Mouse (Mus musculus) adrenal gland, postnatal 4 days (tissue): ENCODE results near the gene Bptf. TPM values are rescaled to one million over a fixed set of nuclear protein-coding genes. Genes with fewer than 3 reads are reported as not detected.
"Not testable (repeated sequence)": the region's sequence is repeated elsewhere in the genome, so short reads cannot be mapped to it uniquely, and the experiment has no call there.

Experiments
- DNase-seq, 2 experiments: peaks; one replicate each; pipeline ENCODE4 v3.0.0; 2021 to 2022; ENCODE audit warnings: low spot score in 2 of 2, mixed read lengths in 2 of 2
- total RNA-seq, 2 experiments: library from RNA; stranded (reverse); gene quantifications; 2 replicates each; pipeline ENCODE4 v1.2.3; 2021

Bptf gene
- total RNA-seq, 2 experiments from 2014 or later = 51.6 to 55.4 TPM

DNA sequence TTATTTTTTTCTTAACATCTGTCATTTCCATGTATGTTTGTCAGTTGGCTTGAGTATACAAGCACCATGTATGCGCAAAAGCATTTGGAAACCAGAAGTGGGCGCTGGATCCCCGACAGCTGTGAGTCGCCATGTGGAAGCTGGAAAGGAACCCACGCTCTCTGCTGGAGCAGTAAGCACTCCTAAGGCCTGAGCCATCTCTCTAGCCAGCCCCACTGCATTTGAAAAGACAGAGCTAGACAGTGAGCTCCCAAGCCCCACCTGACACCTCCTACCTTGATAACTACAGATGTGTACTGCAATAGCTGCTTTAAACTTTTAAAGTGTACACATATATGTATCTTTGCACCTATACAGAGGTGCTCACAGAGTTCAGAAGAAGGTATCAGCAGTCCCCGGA is 74.5 kb downstream of the Bptf start:
- DNase-seq = no peak

DNA sequence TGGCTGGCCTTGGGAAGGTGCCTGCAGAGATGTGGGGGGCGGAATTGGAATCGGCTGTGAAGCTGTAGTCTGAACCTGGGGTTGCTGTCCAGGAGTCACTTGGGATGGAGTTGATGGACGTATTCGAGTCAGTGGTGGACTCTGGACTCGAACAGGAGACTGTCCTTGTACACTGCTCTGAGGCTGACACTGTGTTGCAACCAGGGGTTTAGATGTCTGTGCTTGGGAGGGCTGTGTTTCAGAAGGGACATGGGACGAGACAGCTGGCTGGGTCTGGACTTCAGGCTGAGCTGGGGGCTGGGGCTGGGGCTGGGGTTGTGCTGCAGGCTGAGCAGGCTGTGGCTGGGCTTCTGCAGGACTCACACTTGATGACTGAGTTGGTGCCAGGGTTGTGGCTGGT is 77.1 kb downstream of the Bptf start:
- DNase-seq = no peak

DNA sequence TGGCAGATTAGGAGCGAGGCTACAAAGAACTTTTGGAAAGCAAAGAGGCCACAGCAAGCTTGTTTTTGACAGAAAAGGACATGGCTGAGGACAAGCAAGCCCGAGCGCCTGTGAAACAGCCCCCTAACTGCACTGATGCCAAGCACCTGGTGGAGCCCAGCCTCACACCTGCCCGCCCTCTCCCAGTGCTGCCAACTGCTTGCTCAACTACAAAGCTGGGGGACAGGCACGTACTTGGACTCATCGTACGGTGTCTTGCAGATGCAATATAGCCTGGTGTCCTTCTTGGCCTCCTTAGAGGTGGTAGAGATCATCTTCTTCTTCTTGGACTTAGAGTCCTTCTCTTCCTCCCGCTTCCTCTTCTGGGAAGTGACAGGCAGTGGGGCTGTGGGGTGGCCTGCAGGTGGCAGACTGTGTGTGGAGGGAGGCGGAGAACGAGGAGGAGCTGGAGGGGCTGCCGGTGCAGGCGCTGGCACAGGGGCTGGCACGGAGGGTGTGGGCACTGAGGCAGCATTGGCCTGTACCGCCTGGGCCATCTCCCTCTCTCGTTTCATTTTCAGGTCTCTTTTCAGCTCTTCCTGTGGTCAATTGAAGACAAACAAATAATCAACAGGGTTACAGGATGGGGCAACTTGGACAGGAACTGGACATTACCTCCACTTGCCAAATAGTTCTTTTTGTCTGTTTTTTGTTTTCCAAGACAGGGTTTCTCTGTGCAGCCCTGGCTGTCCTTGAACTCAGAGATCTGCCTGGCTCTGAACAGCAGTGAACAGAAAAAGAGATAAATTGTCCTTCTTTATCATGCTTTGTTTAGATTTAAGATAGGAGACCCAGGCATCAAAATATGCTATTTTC is 84.9 kb downstream of the Bptf start:
- DNase-seq = no peak

DNA sequence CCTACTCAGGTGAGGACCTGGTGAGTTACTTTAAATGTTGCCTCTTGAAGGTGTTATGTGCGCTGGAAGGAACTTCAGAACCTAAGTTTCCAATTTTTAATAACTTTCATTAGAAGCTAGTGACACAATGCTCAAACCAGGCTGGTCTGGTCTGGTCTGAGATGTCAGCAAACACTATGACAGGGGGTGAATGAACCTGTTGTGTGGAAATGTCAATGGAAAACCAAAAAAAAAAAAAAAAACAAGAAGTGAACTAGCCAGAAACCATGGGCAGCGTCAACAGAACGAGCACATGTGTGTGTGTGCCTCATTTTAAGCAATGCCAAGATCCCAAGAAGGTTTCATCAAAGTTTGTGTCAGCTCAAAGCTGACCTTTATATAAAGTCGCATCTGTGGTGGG is 86.4 kb downstream of the Bptf start:
- DNase-seq = no peak

DNA sequence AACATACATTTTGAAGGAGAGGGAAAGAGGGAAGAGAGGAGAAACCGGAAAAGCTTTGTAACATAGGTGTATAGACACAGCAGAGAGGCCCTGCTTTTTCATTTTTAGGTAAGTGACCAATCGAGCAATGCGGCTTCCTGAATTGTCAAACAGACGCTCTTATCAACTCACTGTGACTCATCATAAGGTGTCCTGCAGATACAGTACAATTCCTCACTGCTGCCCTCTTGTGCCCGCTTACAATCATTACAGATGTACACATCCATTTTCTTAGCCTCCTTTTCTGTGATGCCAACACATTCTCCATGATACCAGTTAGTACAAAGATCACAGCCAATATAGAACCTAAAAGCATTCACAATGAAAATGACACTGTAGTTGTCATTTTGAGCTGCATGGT is 87.6 kb downstream of the Bptf start:
- DNase-seq = peak in 1 of 2 experiments; percentile 46

DNA sequence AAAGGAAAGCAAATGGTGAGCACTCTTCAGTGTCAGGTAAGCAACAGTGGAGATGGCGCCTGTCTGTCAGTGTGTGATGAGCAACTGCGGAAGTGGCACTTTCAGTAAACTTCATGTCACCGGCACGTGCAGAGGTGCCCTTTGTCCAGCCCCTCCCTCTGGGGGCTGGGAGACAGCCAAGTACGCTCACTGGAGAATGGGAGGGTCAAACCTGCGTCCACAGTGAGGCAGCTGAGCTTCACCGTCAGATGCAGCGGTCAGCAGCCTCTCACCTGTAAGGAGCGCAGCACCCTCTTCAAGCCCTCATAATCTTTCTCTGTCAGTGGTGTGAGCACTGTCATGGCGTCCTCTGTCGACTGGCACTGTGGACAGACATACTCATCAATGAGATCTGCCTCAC is 88.6 kb downstream of the Bptf start:
- no peak for DNase-seq

DNA sequence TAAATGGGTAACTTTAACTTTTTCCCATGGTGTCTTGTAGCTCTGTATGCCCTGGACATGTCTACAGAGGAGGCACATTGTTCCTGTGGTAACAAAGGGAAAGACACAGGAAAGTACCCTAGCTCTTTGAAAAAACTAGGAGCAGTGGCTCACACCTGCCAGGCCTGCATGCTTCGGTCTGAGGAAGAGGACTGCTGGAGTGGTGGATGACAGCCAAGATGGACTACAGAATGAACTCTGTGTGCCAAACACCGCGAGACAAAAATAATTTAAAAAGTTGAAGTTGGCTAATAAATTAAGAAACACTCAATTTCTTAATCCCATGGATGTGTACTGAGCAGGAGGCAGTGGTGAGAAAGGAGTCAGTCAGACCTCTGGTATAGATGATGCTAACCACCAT is 90.5 kb downstream of the Bptf start:
- DNase-seq = no peak

DNA sequence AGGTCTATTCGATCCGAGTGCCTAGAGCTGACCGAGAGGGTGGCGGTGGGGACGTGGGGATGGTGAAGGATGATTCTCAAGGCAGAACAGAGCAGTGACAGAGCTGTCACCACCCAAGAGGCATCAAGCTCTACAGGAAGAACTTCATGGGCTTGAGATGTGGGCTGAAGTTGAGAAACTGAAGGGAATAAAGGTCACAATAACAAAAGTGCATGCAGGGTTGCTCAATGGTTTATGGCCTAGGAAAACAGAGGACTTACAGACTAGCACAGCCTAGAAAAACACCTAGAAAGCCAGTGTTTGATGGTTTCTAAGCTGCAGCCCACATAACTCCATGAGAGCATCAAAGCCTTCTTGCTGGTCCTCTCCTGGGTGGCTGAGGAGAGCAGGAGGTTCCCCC is 92.5 kb downstream of the Bptf start:
- DNase-seq = no peak

DNA sequence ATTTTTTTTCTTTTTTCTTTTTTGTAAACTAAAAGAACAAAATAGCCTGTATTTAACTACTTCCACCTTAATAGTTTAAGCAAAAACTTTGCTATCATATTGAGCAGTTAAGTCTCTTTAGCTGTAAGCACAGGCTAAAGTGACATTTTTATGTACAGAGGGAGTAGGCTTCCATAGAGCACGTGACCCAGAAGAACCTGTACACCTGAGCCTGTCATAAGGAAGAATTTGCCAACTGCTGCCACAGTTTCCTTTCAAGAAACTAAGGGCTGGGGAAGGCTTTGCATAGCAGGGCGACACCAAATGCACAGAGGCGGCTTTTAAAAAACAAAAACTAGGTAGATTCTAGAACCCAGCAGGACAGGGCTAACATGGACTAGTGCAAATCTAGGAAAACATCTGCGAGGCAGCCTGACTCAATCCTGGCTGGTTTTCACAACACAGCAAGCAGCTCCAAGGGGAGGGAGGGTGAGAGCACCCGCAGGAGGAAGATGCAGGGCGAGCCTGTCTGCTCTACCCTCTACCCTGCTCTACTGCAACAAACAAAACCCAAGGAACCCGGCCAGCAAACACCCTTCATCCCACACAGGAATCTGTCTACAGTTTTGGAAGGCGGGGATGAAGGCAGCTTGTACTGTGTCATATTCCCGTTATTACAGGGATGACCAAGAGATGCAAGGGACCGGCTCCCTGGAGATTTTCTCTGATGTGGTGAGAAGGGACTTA is 97.7 kb downstream of the Bptf start:
- no peak for DNase-seq

DNA sequence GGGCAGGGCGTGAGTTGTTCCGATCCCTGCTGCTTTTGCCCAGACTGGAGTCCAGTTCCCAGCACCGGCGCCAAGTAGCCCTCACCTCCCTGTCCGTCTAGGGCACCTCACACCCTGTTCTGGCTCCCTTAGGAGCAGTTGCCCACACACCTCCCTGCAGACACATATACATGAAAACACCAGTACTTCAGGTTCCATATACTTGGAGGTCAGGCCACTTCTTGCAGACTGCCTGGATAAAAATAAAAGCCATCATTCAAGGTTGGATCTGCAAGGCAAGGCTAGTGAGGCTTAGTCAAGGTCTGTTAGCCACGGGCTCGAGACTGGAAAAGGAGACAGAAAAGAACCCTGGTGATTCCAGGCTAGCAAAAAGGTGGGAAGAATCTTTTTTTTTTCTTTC is 100.3 kb downstream of the Bptf start:
- DNase-seq = no peak

DNA sequence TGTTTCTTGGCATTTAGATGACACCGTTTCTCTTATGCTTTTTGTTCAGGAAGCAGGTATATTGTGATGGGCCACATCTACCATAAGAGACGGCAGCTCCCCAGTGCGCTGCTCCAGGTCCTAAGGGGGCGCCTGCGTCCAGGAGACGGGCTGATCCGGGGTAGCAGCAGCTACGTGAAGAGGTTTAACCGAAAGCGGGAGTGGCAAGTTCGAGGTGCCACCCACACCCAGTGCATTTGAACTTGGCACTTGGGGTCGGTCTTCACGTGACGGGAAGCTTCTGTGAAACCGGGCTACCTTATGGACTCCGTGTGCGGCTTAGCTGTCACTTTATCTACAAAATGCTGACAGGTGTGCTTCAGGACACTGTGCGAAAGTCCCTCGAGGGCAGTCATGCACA is 102.4 kb downstream of the Bptf start:
- DNase-seq = no peak

DNA sequence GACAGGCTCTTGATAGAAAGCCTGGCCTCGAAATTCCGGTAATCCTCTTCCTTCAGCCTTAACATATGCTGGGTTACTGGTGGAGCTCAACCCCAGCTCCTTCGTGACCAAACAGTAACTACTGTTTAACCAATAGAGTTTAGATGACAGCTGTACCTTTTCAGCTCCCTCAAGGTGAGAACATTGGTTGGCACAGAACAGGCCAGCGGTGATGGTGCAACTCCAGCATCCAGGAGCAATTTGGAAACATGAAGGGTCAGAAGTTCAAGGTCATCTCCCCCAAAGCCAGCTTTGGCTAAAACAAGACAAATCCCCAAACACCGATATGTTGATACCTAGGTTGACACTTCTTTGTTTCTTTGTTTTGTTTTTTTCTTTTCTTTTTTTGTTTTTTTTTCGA is 103.2 kb downstream of the Bptf start:
- no peak for DNase-seq

DNA sequence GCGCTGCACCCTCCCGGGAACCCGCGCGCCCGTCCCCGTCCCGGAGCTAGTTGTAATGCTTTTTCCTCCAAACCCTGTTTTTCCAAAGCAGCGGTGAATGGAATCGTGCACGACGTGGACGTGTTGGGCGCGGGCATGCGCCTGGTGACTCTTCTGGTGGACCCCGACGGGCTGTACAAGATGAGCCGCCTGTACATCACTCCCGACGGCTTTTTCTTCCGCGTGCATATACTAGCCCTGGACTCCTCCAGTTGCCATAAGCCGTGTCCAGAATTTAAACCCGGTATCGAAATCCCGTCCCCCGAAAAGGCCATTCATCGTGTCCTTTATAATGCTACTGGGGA is 103.7 kb downstream of the Bptf start:
- no peak for DNase-seq

DNA sequence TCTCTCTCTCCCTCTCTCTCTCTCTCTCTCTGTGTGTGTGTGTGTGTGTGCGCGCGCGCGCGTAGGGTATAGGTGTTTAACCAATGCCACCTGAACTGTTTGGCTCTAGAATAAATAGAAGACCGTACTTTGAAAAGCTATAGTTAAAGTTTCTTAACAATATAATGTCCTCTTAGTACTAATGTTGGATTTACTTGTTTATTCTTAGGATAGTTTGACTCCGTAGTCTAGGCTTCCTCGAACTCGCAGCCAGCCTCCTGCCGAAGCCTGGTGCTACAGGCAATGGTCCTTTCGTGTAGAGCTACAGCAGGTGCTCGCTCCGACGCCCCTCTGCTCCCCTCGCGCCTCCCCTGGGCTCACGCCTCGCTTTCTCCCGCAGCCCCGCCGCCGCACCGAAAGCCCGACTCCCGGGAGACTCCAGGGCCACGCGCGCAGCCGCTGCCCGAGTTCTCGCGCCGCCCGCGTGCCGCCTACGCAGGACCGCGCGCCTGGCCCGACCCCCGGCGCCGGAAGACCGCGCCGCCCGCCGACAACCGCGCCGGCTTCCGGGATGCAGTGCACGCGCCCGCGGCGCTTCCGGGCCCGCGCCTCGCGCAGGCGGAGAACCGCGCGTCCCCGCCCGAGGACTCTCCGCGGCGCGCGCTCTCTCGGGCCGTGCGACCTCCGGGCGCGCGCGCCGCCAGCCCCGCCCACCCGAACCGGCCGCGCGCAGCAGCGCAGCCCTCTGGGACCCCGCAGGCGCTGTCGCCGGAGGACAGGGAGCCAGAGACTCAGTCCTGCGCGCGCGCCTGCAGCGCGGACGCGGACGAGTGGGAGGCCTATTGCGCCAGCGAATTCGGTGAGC is 104.3 kb downstream of the Bptf start:
- peak; percentile 65 to 76 for DNase-seq

DNA sequence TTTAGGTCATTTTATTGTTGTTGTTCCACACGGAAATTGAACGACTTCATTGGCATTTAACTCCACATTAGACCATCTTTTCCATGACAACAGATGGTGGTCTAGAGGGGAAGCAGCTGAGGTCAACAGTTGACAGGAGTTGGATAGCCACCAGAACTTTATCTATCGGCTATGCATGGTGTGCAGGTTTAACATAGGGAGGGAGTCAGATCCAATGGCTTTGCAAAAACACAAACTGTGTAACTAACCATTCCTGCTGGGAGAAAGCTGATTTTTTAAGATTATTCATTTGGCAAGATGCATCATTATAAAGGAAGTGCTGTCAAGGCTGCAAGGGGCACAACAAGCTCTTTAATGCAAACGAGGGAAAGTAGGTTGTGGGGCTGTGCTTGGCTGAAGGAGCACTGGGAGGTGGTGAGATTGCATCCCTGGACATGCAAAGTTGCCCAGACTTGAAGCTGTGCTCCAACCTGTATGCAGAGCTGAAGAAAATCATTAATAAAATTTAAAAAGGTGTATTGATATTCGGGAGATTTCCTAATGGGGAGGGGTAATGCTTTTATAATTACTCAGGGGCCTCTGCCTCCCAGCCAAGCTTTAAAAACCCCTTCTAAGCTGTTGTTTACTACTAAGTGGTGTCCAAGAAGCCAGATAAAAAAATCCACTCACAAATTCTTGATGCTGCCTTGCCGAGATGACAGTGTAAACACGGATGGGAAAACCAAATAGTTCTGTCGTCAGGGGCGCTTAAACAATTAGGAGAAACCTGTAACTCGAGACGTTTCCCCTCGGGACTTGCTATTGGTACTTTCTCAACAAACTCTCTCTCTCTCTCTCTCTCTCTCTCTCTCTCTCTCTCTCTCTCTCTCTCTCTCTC is 105.1 kb downstream of the Bptf start:
- no peak for DNase-seq

DNA sequence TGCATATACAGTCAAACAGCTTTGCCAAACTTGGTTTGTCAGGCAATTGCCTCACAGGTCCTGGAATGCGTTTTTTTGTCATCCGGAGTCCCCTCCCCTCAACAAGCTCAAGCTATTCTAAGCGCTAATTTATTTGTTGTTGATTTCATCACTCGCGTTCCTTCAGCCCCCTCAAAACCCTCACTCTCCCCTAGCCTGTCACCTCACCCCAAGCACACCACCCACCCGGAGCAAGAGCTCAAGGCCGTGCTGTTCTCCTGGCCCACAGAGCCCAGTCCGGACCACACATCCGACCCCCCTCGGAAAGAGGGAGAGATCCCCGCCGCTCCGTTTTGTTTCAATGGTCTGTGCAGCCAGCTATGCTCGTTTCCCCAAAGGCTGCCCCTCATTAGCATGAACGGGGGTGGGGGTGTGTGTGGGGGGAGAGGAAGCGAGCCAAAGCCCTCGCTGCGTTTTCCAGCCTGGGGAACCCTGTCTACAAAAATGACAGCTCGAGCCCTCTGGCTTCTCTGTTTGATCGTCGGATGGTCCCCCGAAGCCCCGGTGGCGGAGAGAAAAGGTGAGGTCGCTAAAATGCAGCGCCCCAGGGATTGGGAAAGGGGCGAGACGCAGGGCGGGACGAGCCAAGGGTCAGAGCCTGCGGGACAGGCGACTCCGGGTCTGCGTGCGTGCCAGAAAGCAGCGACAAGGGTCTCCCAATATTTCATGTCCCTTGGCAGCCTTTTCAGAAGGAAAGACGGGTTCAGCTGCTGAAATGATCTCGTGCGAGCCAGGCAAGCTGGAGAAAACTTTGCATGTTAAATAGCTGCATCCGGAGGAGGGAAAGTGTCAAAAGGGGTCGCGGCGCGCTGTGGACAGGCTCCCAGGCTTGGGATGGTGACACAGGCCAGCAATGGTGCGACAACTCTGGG is 106.3 kb downstream of the Bptf start, which contains the start of gene 1810010H24Rik:
TSS of gene 1810010H24Rik (plus strand) at position 271 of the 911 bp plus-strand sequence.
- DNase-seq = no peak

DNA sequence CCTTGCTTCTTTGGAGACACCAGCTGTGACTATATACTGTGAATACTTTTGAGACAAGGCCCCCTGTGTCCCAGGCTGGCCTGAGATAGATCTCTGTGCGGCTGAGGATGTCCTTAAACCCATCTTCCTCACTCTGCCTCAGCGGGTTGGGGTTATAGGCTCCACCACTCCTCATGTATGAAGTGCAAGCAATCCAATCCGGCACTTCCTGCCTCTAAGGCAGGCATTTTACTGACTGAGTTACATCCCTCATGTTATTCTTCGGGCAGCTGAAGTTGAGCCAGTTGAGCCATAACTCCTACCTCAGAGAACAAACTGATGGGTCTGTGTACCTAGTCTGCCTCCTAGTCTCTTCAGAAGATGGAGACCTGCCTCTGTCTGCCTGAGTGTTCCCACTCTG is 107.5 kb downstream of the Bptf start:
- DNase-seq = no peak

DNA sequence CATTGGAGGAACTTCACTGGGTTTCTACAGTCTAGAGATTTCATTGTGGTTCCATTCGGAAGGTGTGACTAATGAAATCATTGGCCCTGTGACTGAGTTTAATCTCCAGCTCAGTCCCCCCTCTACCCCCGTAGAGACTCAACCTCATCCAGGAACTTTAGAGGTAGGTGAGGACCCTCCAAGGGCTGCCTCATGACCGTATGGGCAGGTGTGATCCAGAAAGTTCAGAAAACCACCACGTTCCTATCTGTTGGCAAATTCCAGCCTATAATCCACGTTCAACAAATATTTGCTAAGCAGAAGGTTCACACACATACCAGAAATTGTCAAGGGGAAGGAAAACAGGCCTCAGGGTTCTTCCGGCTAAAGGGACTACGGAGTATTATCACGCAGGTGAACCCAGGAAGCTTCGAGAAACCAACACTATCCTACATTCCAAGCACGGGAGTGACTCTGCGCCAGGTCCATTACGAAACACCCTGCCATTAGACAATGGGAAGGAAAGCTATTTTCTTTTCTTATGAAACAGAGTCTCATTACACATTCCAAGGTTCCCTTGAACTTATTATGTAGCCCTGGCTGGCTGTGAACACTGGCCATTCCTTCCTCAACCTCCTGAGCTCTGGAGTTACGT is 109.8 kb downstream of the Bptf start:
- no peak for DNase-seq

DNA sequence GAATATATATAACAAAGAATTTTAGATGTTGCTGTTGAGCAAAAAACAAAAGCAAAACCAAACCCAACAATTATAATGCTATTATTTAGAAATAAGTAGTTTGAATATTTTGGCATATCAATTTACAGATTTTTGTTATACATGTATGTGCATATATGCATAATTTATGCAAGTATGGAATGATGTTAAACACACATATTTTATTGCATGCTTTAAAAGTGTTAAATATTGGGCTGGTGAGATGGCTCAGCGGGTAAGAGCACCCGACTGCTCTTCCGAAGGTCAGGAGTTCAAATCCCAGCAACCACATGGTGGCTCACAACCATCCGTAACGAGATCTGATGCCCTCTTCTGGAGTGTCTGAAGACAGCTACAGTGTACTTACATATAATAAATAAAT is 112.2 kb downstream of the Bptf start:
- not testable (repeated sequence) for DNase-seq
